Mouse (Mus musculus): ENCODE results near the gene Gsta3. TPM values are rescaled to one million over a fixed set of nuclear protein-coding genes. Genes with fewer than 3 reads are reported as not detected.
"Not testable (repeated sequence)": the region's sequence is repeated elsewhere in the genome, so short reads cannot be mapped to it uniquely, and the experiment has no call there.

Gene Gsta3
- polyA plus RNA-seq, 1 experiment, result 0.97 TPM

GRCm38 (mm10) chr1:21274437-21275040 lies 34.1 kb downstream of the Gsta3 start:
- H3K4me3 ChIP-seq (ENCODE audit: control insufficient read depth, insufficient read depth, low read length), result no peak overlapping the region
- H3K4me1 ChIP-seq (replicated peaks; ENCODE audit: control insufficient read depth, insufficient read depth, low read length), result no peaks in the 10 kb centered on the region; the same call in 1 of the 2 replicates
- no peaks in the 10 kb centered on the region for H3K36me3 ChIP-seq (ENCODE audit: control insufficient read depth, insufficient read depth, low read length)
- no peaks in the 10 kb centered on the region for H3K27me3 ChIP-seq (ENCODE audit: control insufficient read depth, insufficient read depth, low read length)
- DNase-seq, result no peak
- no peak overlapping the region for H3K27ac ChIP-seq (ENCODE audit: control insufficient read depth, insufficient read depth, low read length)
- no peak for TF ChIP-seq CTCF (IDR thresholded peaks at IDR 0.05; ENCODE audit: borderline replicate concordance, control insufficient read depth, extremely low read depth, insufficient read depth, low read length, poor library complexity)
- TF ChIP-seq POLR2A (IDR thresholded peaks at IDR 0.05; ENCODE audit: control insufficient read depth, extremely low read depth, insufficient read depth, low read length, poor library complexity), result no peak
- WGBS, result 92% methylated on average over 2 of the region's 2 CpGs

DNA sequence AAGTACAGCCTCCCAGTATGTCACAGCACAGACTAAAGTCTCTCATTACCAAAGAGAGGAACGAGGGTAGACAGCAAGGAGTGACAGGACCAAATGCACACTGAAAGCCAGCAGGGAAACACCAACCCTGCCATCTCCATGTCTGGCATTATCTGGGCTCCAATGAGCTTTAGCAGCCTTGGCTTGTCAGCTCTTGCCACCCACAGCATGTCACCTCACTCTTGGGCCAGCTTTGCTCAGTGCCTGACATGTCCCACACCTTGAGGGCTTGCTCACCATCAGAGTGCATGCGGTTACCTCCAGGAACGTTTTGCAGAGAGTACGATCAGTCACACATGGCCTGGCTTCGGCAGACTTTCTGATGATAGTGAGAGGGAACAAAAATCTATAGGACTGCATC lies 35.0 kb downstream of the Gsta3 start:
- not testable (repeated sequence) for DNase-seq; H3K4me1 ChIP-seq (replicated peaks; ENCODE audit: control insufficient read depth, insufficient read depth, low read length); H3K36me3 ChIP-seq (ENCODE audit: control insufficient read depth, insufficient read depth, low read length); H3K27ac ChIP-seq (ENCODE audit: control insufficient read depth, insufficient read depth, low read length); H3K4me3 ChIP-seq (ENCODE audit: control insufficient read depth, insufficient read depth, low read length); H3K27me3 ChIP-seq (ENCODE audit: control insufficient read depth, insufficient read depth, low read length)
- 92% methylated on average over 5 of the region's 5 CpGs for WGBS

- H3K4me1 ChIP-seq (replicated peaks; ENCODE audit: control insufficient read depth, insufficient read depth, low read length); H3K27me3 ChIP-seq (ENCODE audit: control insufficient read depth, insufficient read depth, low read length); H3K27ac ChIP-seq (ENCODE audit: control insufficient read depth, insufficient read depth, low read length); H3K4me3 ChIP-seq (ENCODE audit: control insufficient read depth, insufficient read depth, low read length); DNase-seq; H3K36me3 ChIP-seq (ENCODE audit: control insufficient read depth, insufficient read depth, low read length): not testable (repeated sequence)
- WGBS, result 21% methylated on average over 2 of the region's 2 CpGs
Observed at GRCm38 (mm10) chr1:21276158-21276557, 35.8 kb downstream of the Gsta3 start.

DNA sequence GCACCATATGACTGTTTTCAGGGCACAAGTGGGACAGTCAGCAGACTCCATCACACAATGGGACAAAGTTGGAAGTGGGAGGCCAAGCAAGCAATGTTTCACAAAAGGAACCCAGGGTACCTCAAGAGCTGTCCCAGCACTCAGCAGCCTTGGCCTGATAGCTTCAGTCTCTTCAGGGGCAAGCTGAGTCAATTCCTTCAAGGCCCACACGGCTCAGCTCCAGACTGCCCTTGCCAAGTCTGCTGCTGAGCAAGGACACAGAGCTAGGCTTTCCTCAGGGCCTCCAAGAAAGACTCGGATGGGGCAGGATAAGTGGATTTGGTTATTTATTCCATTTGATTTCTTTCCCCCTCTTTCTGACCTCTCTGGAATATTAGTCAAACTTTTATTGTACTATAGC lies 39.9 kb downstream of the Gsta3 start:
- H3K27ac ChIP-seq (ENCODE audit: control insufficient read depth, insufficient read depth, low read length), result no peak overlapping the region
- no peaks in the 10 kb centered on the region; the same call in 1 of the 2 replicates for H3K4me1 ChIP-seq (replicated peaks; ENCODE audit: control insufficient read depth, insufficient read depth, low read length)
- H3K27me3 ChIP-seq (ENCODE audit: control insufficient read depth, insufficient read depth, low read length), result no peaks in the 10 kb centered on the region
- DNase-seq, result no peak
- H3K4me3 ChIP-seq (ENCODE audit: control insufficient read depth, insufficient read depth, low read length), result no peak overlapping the region
- TF ChIP-seq CTCF (IDR thresholded peaks at IDR 0.05; ENCODE audit: borderline replicate concordance, control insufficient read depth, extremely low read depth, insufficient read depth, low read length, poor library complexity) (no peak), POLR2A (IDR thresholded peaks at IDR 0.05; ENCODE audit: control insufficient read depth, extremely low read depth, insufficient read depth, low read length, poor library complexity) (no peak)
- 89% methylated on average over 2 of the region's 2 CpGs for WGBS
- no peaks in the 10 kb centered on the region for H3K36me3 ChIP-seq (ENCODE audit: control insufficient read depth, insufficient read depth, low read length)

DNA sequence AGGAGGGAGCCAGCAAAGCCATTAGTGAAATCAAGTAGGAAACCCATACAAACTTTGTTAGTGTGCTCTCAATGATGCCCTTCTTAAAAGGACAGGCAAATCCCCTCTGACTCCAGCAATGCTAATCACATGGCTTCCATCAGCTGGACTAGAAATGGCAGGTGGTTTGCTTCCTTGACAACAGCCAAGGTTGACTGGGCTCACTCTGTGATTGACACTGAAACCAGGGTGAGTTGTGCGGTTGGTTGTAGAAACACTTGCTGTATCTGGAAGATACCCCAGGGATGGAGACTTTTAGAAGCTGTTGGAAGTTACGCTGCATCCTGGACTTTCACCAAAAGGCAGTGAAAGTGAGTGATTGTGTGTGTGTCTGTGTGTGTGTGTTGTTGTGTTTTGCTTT lies 44.3 kb downstream of the Gsta3 start:
- not testable (repeated sequence) for H3K27me3 ChIP-seq (ENCODE audit: control insufficient read depth, insufficient read depth, low read length); H3K27ac ChIP-seq (ENCODE audit: control insufficient read depth, insufficient read depth, low read length); H3K4me1 ChIP-seq (replicated peaks; ENCODE audit: control insufficient read depth, insufficient read depth, low read length); H3K4me3 ChIP-seq (ENCODE audit: control insufficient read depth, insufficient read depth, low read length); H3K36me3 ChIP-seq (ENCODE audit: control insufficient read depth, insufficient read depth, low read length); DNase-seq
- WGBS, result 86% methylated on average over 2 of the region's 2 CpGs

DNA sequence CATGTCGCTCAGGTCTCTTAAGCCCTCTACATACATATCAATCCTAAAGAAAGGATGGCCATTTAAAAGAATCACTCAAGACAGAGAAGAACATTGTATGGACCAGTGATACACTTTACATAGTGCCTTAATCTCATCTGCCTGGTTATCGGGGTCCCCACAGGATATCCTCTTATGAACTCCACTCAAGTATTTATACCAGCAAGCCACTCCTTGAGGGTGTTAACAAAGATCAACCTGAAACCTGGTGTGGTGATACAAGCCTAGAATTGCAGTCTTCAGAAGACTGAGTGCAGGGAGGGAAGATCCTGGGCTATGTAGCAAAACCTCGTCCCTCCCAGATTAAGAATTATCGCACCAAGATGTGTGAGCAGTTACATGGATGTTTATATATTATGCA lies 51.0 kb downstream of the Gsta3 start:
- Histone ChIP-seq H3K4me3 (ENCODE audit: control insufficient read depth, insufficient read depth, low read length) (no peak overlapping the region), H3K4me1 (replicated peaks; ENCODE audit: control insufficient read depth, insufficient read depth, low read length) (no peaks in the 10 kb centered on the region), H3K27me3 (ENCODE audit: control insufficient read depth, insufficient read depth, low read length) (no peaks in the 10 kb centered on the region), H3K36me3 (ENCODE audit: control insufficient read depth, insufficient read depth, low read length) (no peaks in the 10 kb centered on the region), H3K27ac (ENCODE audit: control insufficient read depth, insufficient read depth, low read length) (no peak overlapping the region)
- DNase-seq, result no peak
- TF ChIP-seq CTCF (IDR thresholded peaks at IDR 0.05; ENCODE audit: borderline replicate concordance, control insufficient read depth, extremely low read depth, insufficient read depth, low read length, poor library complexity) (no peak), POLR2A (IDR thresholded peaks at IDR 0.05; ENCODE audit: control insufficient read depth, extremely low read depth, insufficient read depth, low read length, poor library complexity) (no peak)
- WGBS, result 93% methylated on average over 4 of the region's 4 CpGs

DNA sequence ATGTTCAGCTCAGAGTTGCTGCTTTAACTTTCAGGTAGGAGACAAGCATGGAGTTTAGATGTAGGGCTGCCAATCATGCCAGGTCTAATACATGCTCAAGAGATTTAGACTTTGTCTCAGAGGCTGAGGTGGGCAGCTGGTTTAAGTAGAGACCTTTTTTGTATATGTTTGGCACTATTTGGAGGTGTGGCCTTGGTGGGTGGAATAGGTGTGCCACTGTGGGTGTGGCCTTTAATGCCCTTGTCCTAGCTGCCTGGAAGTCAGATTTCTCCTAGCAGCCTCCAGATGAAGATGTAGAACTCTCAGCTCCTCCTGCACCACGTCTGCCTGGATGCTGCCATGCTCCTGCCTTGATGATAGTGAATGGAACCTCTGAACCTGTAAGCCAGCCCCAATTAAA lies 52.2 kb downstream of the Gsta3 start:
- 87% methylated on average over 1 of the region's 1 CpGs for WGBS
- H3K4me3 ChIP-seq (ENCODE audit: control insufficient read depth, insufficient read depth, low read length), result no peak overlapping the region
- H3K4me1 ChIP-seq (replicated peaks; ENCODE audit: control insufficient read depth, insufficient read depth, low read length), result no peaks in the 10 kb centered on the region
- H3K36me3 ChIP-seq (ENCODE audit: control insufficient read depth, insufficient read depth, low read length), result no peaks in the 10 kb centered on the region
- TF ChIP-seq CTCF (IDR thresholded peaks at IDR 0.05; ENCODE audit: borderline replicate concordance, control insufficient read depth, extremely low read depth, insufficient read depth, low read length, poor library complexity) (no peak), POLR2A (IDR thresholded peaks at IDR 0.05; ENCODE audit: control insufficient read depth, extremely low read depth, insufficient read depth, low read length, poor library complexity) (no peak)
- no peak for DNase-seq
- H3K27ac ChIP-seq (ENCODE audit: control insufficient read depth, insufficient read depth, low read length), result no peak overlapping the region
- H3K27me3 ChIP-seq (ENCODE audit: control insufficient read depth, insufficient read depth, low read length), result no peaks in the 10 kb centered on the region

All from thymus, adult 2 months (tissue).